Mouse (Mus musculus): Measurements from ENCODE around the gene Bcas3. TPM values are rescaled to one million over a fixed set of nuclear protein-coding genes. Genes with fewer than 3 reads are reported as not detected.
"Not testable (repeated sequence)": the region's sequence is repeated elsewhere in the genome, so short reads cannot be mapped to it uniquely, and the experiment has no call there.

Bcas3 gene
- total RNA-seq, 2 experiments from 2014 or later, result 58.3 to 59.5 TPM

DNA sequence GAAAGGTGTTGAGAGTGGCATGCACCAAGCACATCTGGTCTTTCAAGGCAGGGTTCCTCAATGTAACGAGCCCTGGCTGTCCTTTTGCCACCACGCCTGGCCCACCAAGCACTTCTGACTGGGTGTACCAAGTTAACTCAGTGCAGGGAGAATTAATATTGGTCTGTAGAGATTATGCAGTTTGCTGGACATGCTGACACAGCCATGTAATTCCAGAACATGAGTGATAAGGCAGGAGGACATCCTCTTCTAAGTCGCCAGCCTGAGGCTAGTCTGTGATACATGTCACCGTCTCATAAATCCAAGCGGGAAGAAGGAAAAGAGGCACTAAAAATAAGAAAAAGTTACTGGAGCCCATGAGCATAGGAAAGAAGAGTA is 101.3 kb downstream of the Bcas3 start:
- intact Hi-C loops (cut with DNase I), result loop anchor here (5.0 kb wide), 1 partner anchor 72 kb away; no protein-coding TSS in a partner anchor
- DNase-seq (ENCODE audit: low spot score in 2 of 2), result no peak

- DNase-seq (ENCODE audit: low spot score in 2 of 2), result no peak
- intact Hi-C loops (cut with DNase I), result no loop called here
Observed at GRCm38 (mm10) chr11:85461536-85461935, 108.6 kb downstream of the Bcas3 start.

DNA sequence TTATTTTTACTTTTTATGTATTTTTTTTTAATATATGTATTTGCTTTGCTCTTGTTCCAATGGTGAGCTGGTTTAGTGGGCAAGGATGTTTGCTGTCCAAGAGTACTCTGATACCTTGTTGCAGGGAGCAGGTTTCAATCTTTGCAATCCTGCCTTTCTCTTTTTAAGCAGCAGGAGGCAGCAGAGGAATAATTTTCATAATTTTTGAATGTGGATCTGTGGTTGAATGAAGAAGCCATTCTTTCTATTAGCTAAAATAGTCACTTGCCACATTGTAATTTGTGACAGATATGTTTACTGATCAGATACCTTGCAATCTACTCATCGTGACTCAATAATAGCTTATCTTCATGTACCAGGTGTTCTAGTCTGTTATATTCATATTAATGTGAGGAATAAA is 116.6 kb downstream of the Bcas3 start:
- intact Hi-C loops (cut with DNase I), result loop anchor here (5.0 kb wide), 1 partner anchor 373 kb away; no protein-coding TSS in a partner anchor
- DNase-seq (ENCODE audit: low spot score in 2 of 2), result peak; percentile 63 to 72

DNA sequence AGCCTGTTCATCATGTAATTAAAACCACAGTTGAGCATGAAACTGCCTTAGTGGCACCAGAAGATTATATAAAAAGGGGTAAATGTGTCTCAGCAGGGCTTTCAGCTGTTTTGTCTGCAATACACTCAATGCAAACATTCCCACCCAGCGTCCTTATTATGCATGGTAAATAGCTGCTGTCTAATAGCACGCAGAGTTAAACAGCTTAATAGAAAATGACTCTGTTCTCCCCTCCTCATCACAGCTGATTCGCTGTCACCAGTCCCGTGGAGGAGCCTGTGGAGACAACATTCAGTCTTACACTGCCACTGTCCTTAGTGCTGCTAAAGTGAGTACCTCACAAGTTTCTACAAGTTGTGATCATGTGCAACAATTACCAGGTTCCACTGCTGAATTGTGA is 117.5 kb downstream of the Bcas3 start:
- DNase-seq (ENCODE audit: low spot score in 2 of 2), result no peak
- intact Hi-C loops (cut with DNase I), result no loop called here

DNA sequence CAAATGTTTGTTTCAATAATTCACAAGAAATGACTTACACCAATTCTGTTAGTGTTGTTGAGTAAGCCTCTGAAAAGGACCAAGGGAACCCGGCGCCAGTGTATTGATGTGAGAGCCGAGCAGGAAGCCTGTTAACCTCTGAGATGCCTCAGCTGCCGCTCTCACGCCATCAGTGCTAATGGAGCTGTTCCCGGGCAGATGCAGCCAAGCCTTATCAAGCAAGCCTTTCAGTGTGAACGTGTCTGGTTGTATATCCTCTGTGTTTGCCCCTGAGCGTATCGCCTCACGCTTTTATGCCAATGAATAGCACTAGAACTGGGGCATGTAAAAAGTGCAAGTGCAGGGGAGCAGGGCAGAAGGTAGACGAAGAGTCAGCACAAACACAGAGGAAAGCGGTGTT is 121.4 kb downstream of the Bcas3 start:
- DNase-seq (ENCODE audit: low spot score in 2 of 2), result no peak
- intact Hi-C loops (cut with DNase I), result no loop called here

GRCm38 (mm10) chr11:85482737-85483467 is 129.9 kb downstream of the Bcas3 start:
- intact Hi-C loops (cut with DNase I), result no loop called here
- DNase-seq (ENCODE audit: low spot score in 2 of 2), result no peak

- intact Hi-C loops (cut with DNase I), result no loop called here
- no peak for DNase-seq (ENCODE audit: low spot score in 2 of 2)
Observed at GRCm38 (mm10) chr11:85485197-85485940, 132.4 kb downstream of the Bcas3 start.

DNA sequence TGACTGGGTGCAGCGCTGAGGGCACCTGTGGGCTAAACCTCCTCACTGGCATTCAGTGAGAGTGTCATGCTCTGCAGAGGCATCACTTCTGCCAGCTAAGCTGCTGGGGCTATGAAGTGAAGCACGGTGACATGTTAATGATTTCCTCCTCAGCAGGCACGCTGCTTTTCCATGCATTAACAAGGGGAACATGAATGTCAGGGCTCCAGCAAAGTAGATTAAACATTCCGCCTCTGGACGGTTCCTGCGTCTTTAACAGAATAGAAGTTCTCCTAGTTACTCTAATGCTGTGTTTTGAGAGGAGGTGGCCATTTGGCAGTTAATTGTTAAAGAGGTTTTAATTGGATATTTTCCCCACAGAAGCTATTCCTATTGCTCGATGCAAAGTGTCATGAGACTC is 134.5 kb downstream of the Bcas3 start:
- DNase-seq (ENCODE audit: low spot score in 2 of 2), result no peak
- intact Hi-C loops (cut with DNase I), result no loop called here

DNA sequence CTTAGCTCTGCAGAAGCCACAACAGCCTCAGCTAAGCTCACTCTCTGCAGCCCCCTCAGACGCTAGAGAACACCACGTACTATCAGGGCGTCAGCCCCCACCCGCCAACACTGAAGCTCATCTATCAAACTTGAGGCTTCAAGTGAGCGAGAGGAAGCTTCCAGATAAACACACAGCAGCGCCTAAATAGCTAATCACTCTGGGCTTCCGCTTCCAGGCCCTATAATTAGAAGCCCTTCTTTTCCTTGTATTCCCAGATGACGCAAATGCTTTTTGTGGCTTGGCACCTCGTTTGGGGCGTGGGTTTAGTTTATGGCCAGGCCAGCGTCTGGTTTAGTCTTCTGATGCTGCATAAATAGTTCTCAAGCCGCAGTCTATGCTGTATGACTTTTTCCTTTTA is 139.3 kb downstream of the Bcas3 start:
- peak; percentile 62 to 67 for DNase-seq (ENCODE audit: low spot score in 2 of 2)
- intact Hi-C loops (cut with DNase I), result no loop called here

- peak in 1 of 2 experiments; percentile 22 for DNase-seq (ENCODE audit: low spot score in 2 of 2)
- intact Hi-C loops (cut with DNase I), result no loop called here
Observed at GRCm38 (mm10) chr11:85492666-85493065, 139.7 kb downstream of the Bcas3 start.

DNA sequence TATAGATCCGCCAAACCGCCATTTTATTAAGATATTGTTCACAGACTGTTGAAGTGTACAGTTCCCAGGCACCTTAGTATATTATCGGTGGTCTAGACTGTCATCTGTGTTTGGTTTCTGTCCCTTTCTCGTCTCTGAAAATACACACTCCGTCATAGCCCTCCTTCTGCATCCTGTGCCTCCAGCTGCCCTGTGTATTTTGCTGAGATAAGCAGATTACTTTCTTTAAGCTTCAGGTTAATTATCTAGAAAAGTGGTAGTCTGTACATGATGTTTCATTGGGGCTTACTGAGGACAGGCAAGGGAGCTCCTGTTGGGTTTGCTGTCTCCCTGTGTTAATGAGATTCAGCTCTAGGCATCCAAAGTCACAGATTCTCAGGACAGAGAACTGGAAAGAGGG is 146.6 kb downstream of the Bcas3 start:
- intact Hi-C loops (cut with DNase I), result no loop called here
- DNase-seq (ENCODE audit: low spot score in 2 of 2), result no peak

GRCm38 (mm10) chr11:85502031-85502430 is 149.1 kb downstream of the Bcas3 start:
- DNase-seq (ENCODE audit: low spot score in 2 of 2), result no peak
- intact Hi-C loops (cut with DNase I), result no loop called here

- DNase-seq (ENCODE audit: low spot score in 2 of 2); intact Hi-C loops (cut with DNase I): not testable (repeated sequence)
Observed at GRCm38 (mm10) chr11:85504812-85505211, 151.8 kb downstream of the Bcas3 start.

DNA sequence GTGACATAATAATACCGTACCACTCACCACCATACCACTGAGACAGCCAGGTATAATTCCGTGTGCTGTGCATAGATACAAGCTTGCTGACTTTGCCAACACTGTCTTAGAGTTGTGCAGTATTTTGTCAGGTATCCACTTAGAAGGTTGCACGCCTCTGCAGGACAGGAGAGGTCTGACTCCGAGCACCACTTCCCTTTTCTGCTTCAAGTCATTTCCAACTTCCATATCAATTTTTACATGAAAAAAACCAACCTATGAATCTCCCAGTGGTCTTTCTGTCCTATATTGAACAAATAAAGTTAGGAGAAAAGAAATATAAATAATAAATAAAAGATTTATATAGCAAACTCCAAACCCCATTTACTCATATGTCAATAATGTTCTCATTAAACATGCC is 152.8 kb downstream of the Bcas3 start:
- no peak for DNase-seq (ENCODE audit: low spot score in 2 of 2)
- intact Hi-C loops (cut with DNase I), result no loop called here

DNA sequence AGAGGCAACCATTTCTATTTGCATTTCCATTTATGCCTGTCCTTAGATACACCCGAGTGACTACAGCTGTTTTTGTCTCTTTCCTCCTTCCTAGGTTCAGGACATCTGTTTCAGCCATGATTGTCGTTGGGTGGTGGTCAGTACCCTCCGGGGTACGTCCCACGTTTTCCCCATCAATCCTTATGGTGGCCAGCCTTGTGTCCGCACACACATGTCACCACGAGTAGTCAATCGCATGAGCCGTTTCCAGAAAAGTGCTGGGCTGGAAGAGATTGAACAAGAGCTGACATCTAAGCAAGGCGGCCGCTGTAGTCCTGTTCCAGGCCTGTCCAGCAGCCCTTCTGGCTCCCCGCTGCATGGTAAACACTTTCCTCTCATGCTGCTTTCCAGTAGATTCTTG is 156.4 kb downstream of the Bcas3 start:
- intact Hi-C loops (cut with DNase I), result no loop called here
- DNase-seq (ENCODE audit: low spot score in 2 of 2), result no peak

- intact Hi-C loops (cut with DNase I), result no loop called here
- DNase-seq (ENCODE audit: low spot score in 2 of 2), result no peak
Observed at GRCm38 (mm10) chr11:85511270-85511904, 158.4 kb downstream of the Bcas3 start.

DNA sequence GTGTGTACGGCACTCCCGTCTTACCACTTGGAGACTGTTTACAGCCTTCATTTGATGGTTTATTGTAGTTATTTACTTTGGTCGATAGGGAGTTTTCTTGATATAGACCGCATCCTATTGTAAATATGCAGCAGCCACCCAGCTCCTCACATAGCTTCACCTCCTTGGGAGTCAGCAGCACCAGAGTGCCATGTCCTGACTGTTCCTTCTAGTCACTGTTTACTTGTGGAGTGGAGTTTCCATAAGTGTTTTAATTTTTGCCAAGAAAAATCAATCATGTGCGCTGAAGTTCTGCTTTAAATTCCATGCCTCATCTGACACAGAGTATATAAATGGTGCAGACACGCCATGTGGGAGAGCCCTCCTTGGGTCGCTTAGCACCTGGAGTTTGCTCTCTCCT is 163.8 kb downstream of the Bcas3 start:
- intact Hi-C loops (cut with DNase I), result loop anchor here (5.0 kb wide), 2 partner anchors 306 to 326 kb away; no protein-coding TSS in a partner anchor
- DNase-seq (ENCODE audit: low spot score in 2 of 2), result no peak

GRCm38 (mm10) chr11:85518025-85518756 is 165.2 kb downstream of the Bcas3 start:
- intact Hi-C loops (cut with DNase I), result loop anchor here (5.0 kb wide), 2 partner anchors 304 to 324 kb away; no protein-coding TSS in a partner anchor
- peak in 1 of 2 experiments; percentile 40 for DNase-seq (ENCODE audit: low spot score in 2 of 2)

DNA sequence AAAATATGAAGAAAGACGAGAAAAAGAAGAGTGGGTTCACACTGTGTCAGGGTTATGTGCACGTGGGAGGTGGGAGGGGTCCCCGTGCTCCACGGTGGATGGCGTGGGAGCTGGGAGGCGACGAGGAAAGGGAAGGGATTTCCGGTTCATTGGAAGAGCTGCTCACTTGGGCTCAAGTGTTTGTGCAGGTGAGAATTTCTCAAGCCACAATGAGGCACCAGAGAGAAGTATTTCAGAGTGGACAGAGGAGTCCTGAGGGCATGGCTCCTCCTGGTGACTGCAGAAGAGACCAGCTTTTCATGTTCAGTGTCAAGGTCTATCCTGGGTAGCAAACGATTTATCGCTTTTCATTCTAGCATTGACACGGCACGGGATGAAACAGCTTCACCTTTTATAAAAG is 167.3 kb downstream of the Bcas3 start:
- DNase-seq (ENCODE audit: low spot score in 2 of 2), result no peak
- intact Hi-C loops (cut with DNase I), result no loop called here

DNA sequence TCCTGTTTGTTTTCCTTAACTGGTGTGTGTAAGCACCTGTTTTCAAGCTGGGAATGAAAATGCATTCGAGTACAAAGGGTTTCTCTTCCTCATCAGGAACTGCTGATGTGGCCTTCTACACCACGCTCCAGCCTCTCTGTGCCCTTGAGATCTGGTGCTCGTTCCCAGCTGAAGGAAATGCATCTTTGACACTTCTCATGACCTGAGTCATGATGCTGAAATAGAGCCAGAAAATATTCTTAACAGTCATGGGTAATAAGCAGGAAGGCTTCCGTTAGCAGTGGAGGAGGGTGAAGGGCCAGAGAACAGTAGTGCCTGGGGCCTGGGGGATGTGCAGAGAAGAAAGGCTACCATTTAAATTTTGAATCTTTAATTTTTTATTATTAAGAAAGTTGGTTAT is 168.0 kb downstream of the Bcas3 start:
- intact Hi-C loops (cut with DNase I), result no loop called here
- DNase-seq (ENCODE audit: low spot score in 2 of 2), result no peak

Measured in left cerebral cortex, postnatal 14 days (tissue).